Mouse (Mus musculus) kidney, postnatal 0 days (tissue): Measurements from ENCODE around the gene Trp73. TPM values are rescaled to one million over a fixed set of nuclear protein-coding genes. Genes with fewer than 3 reads are reported as not detected.

ENCODE experiments used
- ATAC-seq: fragments of 200-750 bp; cut with Nextera tagmentation; replicated peaks from 2 replicates; pipeline ENCODE4 v1.8.0; 2017; ENCODE audit warnings: low read depth, moderate number of reproducible peaks, moderate TSS enrichment, moderate library complexity; ENCODE audit not compliant: low FRiP score
- DNase-seq: peaks from one replicate; pipeline ENCODE4 v3.0.0-alpha.2; 2016; ENCODE audit warnings: low spot score
- H3K27ac ChIP-seq: fragments of 300-500 bp; sonication (generic); 2 replicates; pipeline ENCODE4 v1.5.1; 2014; ENCODE audit warnings: mild to moderate bottlenecking
- H3K27me3 ChIP-seq: fragments of 300-500 bp; sonication (generic); 2 replicates; pipeline ENCODE4 v1.6.1; 2014; ENCODE audit warnings: low read length, mixed read lengths; ENCODE audit not compliant: insufficient read depth
- H3K36me3 ChIP-seq: fragments of 300-500 bp; sonication (generic); 2 replicates; pipeline ENCODE4 v1.6.1; 2014; ENCODE audit warnings: low read length, mixed read lengths; ENCODE audit not compliant: insufficient read depth
- H3K4me1 ChIP-seq: fragments of 300-500 bp; sonication (generic); replicated peaks from 2 replicates; pipeline ENCODE4 v1.6.1; 2014; ENCODE audit warnings: antibody characterized with exemption, low read length, mixed read lengths; ENCODE audit not compliant: insufficient read depth
- H3K4me2 ChIP-seq: fragments of 300-500 bp; sonication (generic); 2 replicates; pipeline ENCODE4 v1.6.1; 2014; ENCODE audit warnings: mild to moderate bottlenecking, low read length, moderate library complexity, mixed read lengths
- H3K4me3 ChIP-seq: fragments of 300-500 bp; sonication (generic); replicated peaks from 2 replicates; pipeline ENCODE4 v1.5.1; 2014; ENCODE audit warnings: low read depth, low read length
- H3K9ac ChIP-seq: fragments of 300-500 bp; sonication (generic); 2 replicates; pipeline ENCODE4 v1.6.1; 2014; ENCODE audit warnings: low read depth, low read length
- H3K9me3 ChIP-seq: fragments of 300-500 bp; sonication (generic); replicated peaks from 2 replicates; pipeline ENCODE4 v1.6.1; 2016; ENCODE audit warnings: low read length, inconsistent platforms, mixed read lengths
- CTCF ChIP-seq: IDR thresholded peaks from 2 replicates; pipeline ENCODE4 v1.5.1; 2016; ENCODE audit warnings: antibody characterized with exemption, low read depth, mild to moderate bottlenecking, moderate library complexity
- WGBS: fragments of 180-500 bp; shearing (Covaris S2); extraction: QIAGEN DNeasy Blood & Tissue Kit; methylation state at CpG from one replicate; pipeline ENCODE4 v1.1.7; 2014; 5-methylcytosine and 5-hydroxymethylcytosine counted together
- polyA plus RNA-seq: library from polyadenylated mRNA; unstranded; fragments of >200 nt; fragmentation: Nextera tagmentation; extraction: Ambion mirVana; gene quantifications from 2 replicates; pipeline ENCODE4 v1.2.1, GENCODE M21; 2015

Gene Trp73
- polyA plus RNA-seq, 1 experiment from 2014 or later: 0.25 TPM

DNA sequence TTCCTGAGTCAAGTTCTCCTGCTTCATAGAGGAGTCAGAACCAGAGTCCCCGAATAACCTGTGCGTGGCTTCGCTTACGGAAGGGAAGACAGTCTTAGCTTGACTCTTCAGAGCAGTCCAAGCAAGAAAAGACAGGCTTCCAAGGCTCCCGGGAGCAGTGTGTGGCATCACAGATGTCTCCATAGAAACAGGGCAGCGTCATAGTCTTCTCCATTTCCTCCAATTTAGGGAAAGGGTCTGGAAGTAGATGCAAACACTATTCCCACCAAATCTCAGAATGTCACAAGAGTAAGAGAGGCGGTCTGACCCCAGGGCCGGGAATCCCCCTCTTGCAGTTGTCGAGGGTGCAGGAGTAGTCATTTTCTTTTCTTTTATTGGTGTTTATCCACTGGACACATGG lies 97.4 kb downstream of the Trp73 start, which contains the start of gene Ccdc27:
Ccdc27 (minus strand) TSS at position 101 of the 400 bp plus-strand sequence.
- WGBS: 63% methylated on average over 9 of the region's 9 CpGs
- ATAC-seq: no peak
- H3K36me3 ChIP-seq: no peaks in the 10 kb centered on the region
- DNase-seq: no peak
- no peaks in the 10 kb centered on the region for H3K9me3 ChIP-seq
- H3K4me3 ChIP-seq: no peak within 1 kb of the TSS
- no peaks in the 10 kb centered on the region for H3K4me1 ChIP-seq
- H3K27ac ChIP-seq: no peak within 1 kb of the TSS
- H3K27me3 ChIP-seq: no peaks in the 10 kb centered on the region
- H3K4me2 ChIP-seq: no peak within 1 kb of the TSS
- H3K9ac ChIP-seq: no peak within 1 kb of the TSS
- no peak for TF ChIP-seq CTCF

DNA sequence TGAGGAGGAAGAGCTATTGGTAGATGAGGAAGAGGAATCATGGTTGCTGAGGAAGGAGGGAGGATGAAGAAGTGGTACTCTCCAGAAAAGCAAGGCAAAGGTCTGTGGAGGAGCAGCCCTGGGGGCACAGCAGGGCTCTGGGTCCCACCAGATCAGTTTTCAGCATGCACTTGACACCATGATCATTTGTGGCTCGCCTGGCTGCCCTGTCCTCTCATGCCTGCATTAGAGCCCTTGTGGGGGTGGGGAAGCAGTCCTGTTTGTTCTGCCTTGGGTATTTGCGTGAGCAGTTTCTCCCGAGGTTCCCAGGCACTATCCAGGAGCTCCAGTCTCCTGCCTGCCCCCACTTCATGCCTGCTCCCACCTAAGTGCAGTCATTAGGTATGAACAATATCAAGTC lies 102.9 kb downstream of the Trp73 start:
- Histone ChIP-seq H3K4me2 (no peak overlapping the region), H3K27me3 (no peaks in the 10 kb centered on the region), H3K9me3 (no peaks in the 10 kb centered on the region), H3K27ac (no peak overlapping the region), H3K4me3 (no peak overlapping the region), H3K36me3 (no peaks in the 10 kb centered on the region), H3K4me1 (no peaks in the 10 kb centered on the region), H3K9ac (no peak overlapping the region)
- peak; percentile 64 for DNase-seq
- ATAC-seq: peak; percentile 62; the same call in 1 of the 2 replicates
- 24% methylated on average over 3 of the region's 3 CpGs for WGBS
- TF ChIP-seq CTCF: no peak

- Histone ChIP-seq H3K36me3 (no peaks in the 10 kb centered on the region), H3K4me1 (peaks cover 20% of the 10 kb centered on the region), H3K9ac (no peak overlapping the region), H3K9me3 (no peaks in the 10 kb centered on the region), H3K27ac (no peak overlapping the region), H3K27me3 (no peaks in the 10 kb centered on the region), H3K4me2 (no peak overlapping the region), H3K4me3 (no peak overlapping the region)
- DNase-seq: no peak
- ATAC-seq: no peak
- TF ChIP-seq CTCF: peak; percentile 65
These were observed 111.4 kb downstream of the Trp73 start for GRCm38 (mm10) chr4:154028646-154029045.

DNA sequence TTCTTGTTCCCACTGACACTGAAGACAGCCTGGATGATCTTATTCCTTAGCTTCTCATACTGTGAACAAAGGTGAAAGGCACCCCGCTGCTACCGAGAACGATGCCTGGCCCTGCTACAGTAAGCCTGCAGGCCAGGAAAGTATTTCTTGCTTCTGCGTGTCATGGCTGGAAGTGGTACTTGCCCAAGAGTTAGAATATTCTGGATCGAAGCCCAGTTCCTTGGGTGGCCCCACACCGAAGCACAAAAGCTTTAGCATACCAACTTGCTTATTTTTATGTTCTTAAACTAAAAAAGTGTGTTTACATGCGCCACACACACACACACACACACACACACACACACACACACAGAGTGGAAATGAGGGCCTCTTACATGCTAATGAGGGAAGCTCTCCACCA lies 111.9 kb downstream of the Trp73 start:
- Histone ChIP-seq H3K4me2 (no peak overlapping the region), H3K9me3 (no peaks in the 10 kb centered on the region), H3K4me3 (no peak overlapping the region), H3K36me3 (no peaks in the 10 kb centered on the region), H3K27me3 (no peaks in the 10 kb centered on the region), H3K9ac (no peak overlapping the region), H3K27ac (no peak overlapping the region), H3K4me1 (peaks cover 26% of the 10 kb centered on the region)
- 78% methylated on average over 7 of the region's 7 CpGs for WGBS
- no peak for DNase-seq
- no peak for TF ChIP-seq CTCF
- no peak for ATAC-seq

- Histone ChIP-seq H3K9me3 (no peaks in the 10 kb centered on the region), H3K27ac (peak overlapping the region; percentile 88; the same call in 1 of the 2 replicates), H3K27me3 (no peaks in the 10 kb centered on the region), H3K36me3 (peaks cover 5% of the 10 kb centered on the region; the same call in 1 of the 2 replicates), H3K9ac (peak overlapping the region; percentile 51), H3K4me2 (peak overlapping the region; percentile 59), H3K4me1 (peaks cover 35% of the 10 kb centered on the region), H3K4me3 (peak overlapping the region; percentile 41)
- no peak for ATAC-seq
- no peak for DNase-seq
- 29% methylated on average over 2 of the region's 2 CpGs for WGBS
- TF ChIP-seq CTCF: no peak
These were observed 113.6 kb downstream of the Trp73 start for GRCm38 (mm10) chr4:154026441-154026761.

DNA sequence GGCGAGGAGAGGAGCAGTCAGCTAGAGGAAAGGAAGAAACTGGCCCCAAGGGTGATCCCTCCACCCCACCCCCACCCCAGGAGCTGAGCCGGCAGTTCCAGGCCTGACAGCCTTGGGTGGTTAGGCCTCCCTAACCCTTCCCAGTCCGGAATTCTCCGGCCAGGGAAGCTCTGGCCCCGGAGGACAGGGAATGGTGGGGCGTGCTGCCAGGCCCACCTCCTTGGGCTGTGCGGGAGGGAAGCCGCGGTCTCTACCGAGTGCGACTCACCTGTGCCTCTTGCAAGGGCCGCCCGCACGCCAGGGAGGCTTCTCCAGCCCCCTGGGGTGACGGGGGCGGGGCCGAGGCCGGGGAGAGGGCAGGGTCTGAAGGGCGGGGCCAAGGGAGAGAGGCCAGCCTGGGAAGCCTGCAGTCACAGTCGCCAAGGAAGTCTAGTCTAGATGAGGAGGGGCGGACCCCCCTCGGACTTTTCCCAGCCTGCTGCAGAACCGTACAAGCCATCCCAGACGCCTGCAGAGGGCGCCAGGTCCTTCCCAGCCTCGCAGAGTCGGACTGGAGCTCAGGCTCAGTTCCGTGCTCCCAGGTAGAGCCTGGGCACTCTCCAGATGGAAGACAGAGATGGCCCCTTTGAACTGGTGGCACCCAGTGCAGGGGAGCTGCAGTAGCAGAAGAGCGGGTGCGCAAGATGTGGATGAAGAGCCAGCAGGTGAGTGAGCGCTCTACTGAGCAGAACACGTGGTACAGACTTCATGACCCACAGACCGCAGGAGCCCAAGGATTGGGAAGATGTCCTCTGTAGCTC lies 114.2 kb downstream of the Trp73 start, which contains the start of gene Smim1:
Smim1 (minus strand) TSS at position 590 of the 800 bp plus-strand sequence.
- ATAC-seq: peak; percentile 73

More for the DNA sequence above, 114.2 kb downstream of the Trp73 start, which contains the start of gene Smim1:
- Histone ChIP-seq H3K9me3 (no peaks in the 10 kb centered on the region), H3K36me3 (peaks cover 10% of the 10 kb centered on the region; the same call in 1 of the 2 replicates), H3K27me3 (no peaks in the 10 kb centered on the region), H3K4me3 (peak within 1 kb of the TSS; percentile 41), H3K4me2 (peak within 1 kb of the TSS; percentile 59), H3K27ac (peak within 1 kb of the TSS; percentile 88), H3K9ac (peak within 1 kb of the TSS; percentile 51), H3K4me1 (peaks cover 35% of the 10 kb centered on the region)
- DNase-seq: peak; percentile 88
- TF ChIP-seq CTCF: peak; percentile 77
- 2% methylated on average over 33 of the region's 33 CpGs for WGBS
